Mouse (Mus musculus): ENCODE measurements around the gene Fancb. TPM values are rescaled to one million over a fixed set of nuclear protein-coding genes. Genes with fewer than 3 reads are reported as not detected.

Fancb gene
- polyA plus RNA-seq (2011; ENCODE audit: insufficient read depth, insufficient read length, low read depth, missing spikeins) = 11.2 and 11.6 TPM in 2 replicates

- no peaks in the 10 kb centered on the region for H3K9me3 ChIP-seq (replicated peaks; ENCODE audit: control insufficient read depth, insufficient read depth, low read length, poor library complexity, severe bottlenecking)
- no peaks in the 10 kb centered on the region for H3K36me3 ChIP-seq (ENCODE audit: control insufficient read depth, insufficient read depth, low read length, poor library complexity, severe bottlenecking)
- TF ChIP-seq CTCF (IDR thresholded peaks at IDR 0.05; ENCODE audit: low read depth, low read length) = no peak
- peak; percentile 14 for TF ChIP-seq POLR2A (IDR thresholded peaks at IDR 0.05; ENCODE audit: insufficient read depth, low read length)
- H3K27ac ChIP-seq (ENCODE audit: insufficient read depth, low read length) = peak within 1 kb of the TSS; percentile 67
- H3K9ac ChIP-seq (ENCODE audit: low read depth, poor library complexity, severe bottlenecking) = peak within 1 kb of the TSS; percentile 74
- H3K4me1 ChIP-seq (ENCODE audit: control insufficient read depth, insufficient read depth, low read length) = peaks cover 2% of the 10 kb centered on the region
- H3K27me3 ChIP-seq (ENCODE audit: control insufficient read depth, insufficient read depth, low read length, poor library complexity, severe bottlenecking) = no peaks in the 10 kb centered on the region
- H3K4me3 ChIP-seq (ENCODE audit: low read depth, low read length) = peak within 1 kb of the TSS; percentile 90
Observed at GRCm38 (mm10) chrX:164980193-164980775, at the start of gene Fancb, which contains the start of gene Mospd2. Gene Fancb, plus strand, starts transcription at chrX:164980592. Gene Mospd2, minus strand, starts transcription at chrX:164980375.

GRCm38 (mm10) chrX:164941540-164941939, 38.9 kb upstream of the Fancb start:
- Histone ChIP-seq H3K4me3 (ENCODE audit: low read depth, low read length) (no peak overlapping the region), H3K27me3 (ENCODE audit: control insufficient read depth, insufficient read depth, low read length, poor library complexity, severe bottlenecking) (no peaks in the 10 kb centered on the region), H3K36me3 (ENCODE audit: control insufficient read depth, insufficient read depth, low read length, poor library complexity, severe bottlenecking) (no peaks in the 10 kb centered on the region), H3K27ac (ENCODE audit: insufficient read depth, low read length) (no peak overlapping the region), H3K4me1 (ENCODE audit: control insufficient read depth, insufficient read depth, low read length) (no peaks in the 10 kb centered on the region), H3K9me3 (replicated peaks; ENCODE audit: control insufficient read depth, insufficient read depth, low read length, poor library complexity, severe bottlenecking) (peaks cover 8% of the 10 kb centered on the region; the same call in 1 of the 2 replicates), H3K9ac (ENCODE audit: low read depth, poor library complexity, severe bottlenecking) (no peak overlapping the region)
- TF ChIP-seq CTCF (IDR thresholded peaks at IDR 0.05; ENCODE audit: low read depth, low read length) (no peak), EP300 (IDR thresholded peaks at IDR 0.05; ENCODE audit: insufficient read depth, low read depth, low read length) (no peak), POLR2A (IDR thresholded peaks at IDR 0.05; ENCODE audit: insufficient read depth, low read length) (no peak)

- no peak overlapping the region for H3K4me3 ChIP-seq (ENCODE audit: low read depth, low read length)
- H3K36me3 ChIP-seq (ENCODE audit: control insufficient read depth, insufficient read depth, low read length, poor library complexity, severe bottlenecking) = no peaks in the 10 kb centered on the region
- no peaks in the 10 kb centered on the region for H3K27me3 ChIP-seq (ENCODE audit: control insufficient read depth, insufficient read depth, low read length, poor library complexity, severe bottlenecking)
- no peak overlapping the region for H3K27ac ChIP-seq (ENCODE audit: insufficient read depth, low read length)
- TF ChIP-seq CTCF (IDR thresholded peaks at IDR 0.05; ENCODE audit: low read depth, low read length) (no peak), POLR2A (IDR thresholded peaks at IDR 0.05; ENCODE audit: insufficient read depth, low read length) (no peak), EP300 (IDR thresholded peaks at IDR 0.05; ENCODE audit: insufficient read depth, low read depth, low read length) (no peak)
- no peaks in the 10 kb centered on the region for H3K9me3 ChIP-seq (replicated peaks; ENCODE audit: control insufficient read depth, insufficient read depth, low read length, poor library complexity, severe bottlenecking)
- H3K4me1 ChIP-seq (ENCODE audit: control insufficient read depth, insufficient read depth, low read length) = no peaks in the 10 kb centered on the region
- H3K9ac ChIP-seq (ENCODE audit: low read depth, poor library complexity, severe bottlenecking) = no peak overlapping the region
Observed at GRCm38 (mm10) chrX:164951858-164952576, 28.4 kb upstream of the Fancb start.

GRCm38 (mm10) chrX:164952601-164953375, 27.6 kb upstream of the Fancb start:
- H3K9me3 ChIP-seq (replicated peaks; ENCODE audit: control insufficient read depth, insufficient read depth, low read length, poor library complexity, severe bottlenecking) = no peaks in the 10 kb centered on the region
- H3K27me3 ChIP-seq (ENCODE audit: control insufficient read depth, insufficient read depth, low read length, poor library complexity, severe bottlenecking) = no peaks in the 10 kb centered on the region
- H3K36me3 ChIP-seq (ENCODE audit: control insufficient read depth, insufficient read depth, low read length, poor library complexity, severe bottlenecking) = no peaks in the 10 kb centered on the region
- TF ChIP-seq POLR2A (IDR thresholded peaks at IDR 0.05; ENCODE audit: insufficient read depth, low read length) (no peak), EP300 (IDR thresholded peaks at IDR 0.05; ENCODE audit: insufficient read depth, low read depth, low read length) (no peak), CTCF (IDR thresholded peaks at IDR 0.05; ENCODE audit: low read depth, low read length) (no peak)
- no peak overlapping the region for H3K4me3 ChIP-seq (ENCODE audit: low read depth, low read length)
- H3K9ac ChIP-seq (ENCODE audit: low read depth, poor library complexity, severe bottlenecking) = no peak overlapping the region
- H3K27ac ChIP-seq (ENCODE audit: insufficient read depth, low read length) = no peak overlapping the region
- no peaks in the 10 kb centered on the region for H3K4me1 ChIP-seq (ENCODE audit: control insufficient read depth, insufficient read depth, low read length)

- no peaks in the 10 kb centered on the region for H3K4me1 ChIP-seq (ENCODE audit: control insufficient read depth, insufficient read depth, low read length)
- no peak overlapping the region for H3K27ac ChIP-seq (ENCODE audit: insufficient read depth, low read length)
- H3K4me3 ChIP-seq (ENCODE audit: low read depth, low read length) = no peak overlapping the region
- no peak overlapping the region for H3K9ac ChIP-seq (ENCODE audit: low read depth, poor library complexity, severe bottlenecking)
- H3K27me3 ChIP-seq (ENCODE audit: control insufficient read depth, insufficient read depth, low read length, poor library complexity, severe bottlenecking) = no peaks in the 10 kb centered on the region
- TF ChIP-seq EP300 (IDR thresholded peaks at IDR 0.05; ENCODE audit: insufficient read depth, low read depth, low read length) = no peak
- TF ChIP-seq POLR2A (IDR thresholded peaks at IDR 0.05; ENCODE audit: insufficient read depth, low read length) = no peak
- no peak for TF ChIP-seq CTCF (IDR thresholded peaks at IDR 0.05; ENCODE audit: low read depth, low read length)
- no peaks in the 10 kb centered on the region for H3K9me3 ChIP-seq (replicated peaks; ENCODE audit: control insufficient read depth, insufficient read depth, low read length, poor library complexity, severe bottlenecking)
- no peaks in the 10 kb centered on the region; the same call in 1 of the 2 replicates for H3K36me3 ChIP-seq (ENCODE audit: control insufficient read depth, insufficient read depth, low read length, poor library complexity, severe bottlenecking)
Observed at GRCm38 (mm10) chrX:164965750-164966448, 14.5 kb upstream of the Fancb start.

All from ES-Bruce4 (cell line).